Mouse (Mus musculus): Measurements from ENCODE around the gene Nudt4. TPM values are rescaled to one million over a fixed set of nuclear protein-coding genes. Genes with fewer than 3 reads are reported as not detected.

Gene Nudt4
- polyA plus RNA-seq, 1 experiment from 2014 or later = 91.2 TPM

DNA sequence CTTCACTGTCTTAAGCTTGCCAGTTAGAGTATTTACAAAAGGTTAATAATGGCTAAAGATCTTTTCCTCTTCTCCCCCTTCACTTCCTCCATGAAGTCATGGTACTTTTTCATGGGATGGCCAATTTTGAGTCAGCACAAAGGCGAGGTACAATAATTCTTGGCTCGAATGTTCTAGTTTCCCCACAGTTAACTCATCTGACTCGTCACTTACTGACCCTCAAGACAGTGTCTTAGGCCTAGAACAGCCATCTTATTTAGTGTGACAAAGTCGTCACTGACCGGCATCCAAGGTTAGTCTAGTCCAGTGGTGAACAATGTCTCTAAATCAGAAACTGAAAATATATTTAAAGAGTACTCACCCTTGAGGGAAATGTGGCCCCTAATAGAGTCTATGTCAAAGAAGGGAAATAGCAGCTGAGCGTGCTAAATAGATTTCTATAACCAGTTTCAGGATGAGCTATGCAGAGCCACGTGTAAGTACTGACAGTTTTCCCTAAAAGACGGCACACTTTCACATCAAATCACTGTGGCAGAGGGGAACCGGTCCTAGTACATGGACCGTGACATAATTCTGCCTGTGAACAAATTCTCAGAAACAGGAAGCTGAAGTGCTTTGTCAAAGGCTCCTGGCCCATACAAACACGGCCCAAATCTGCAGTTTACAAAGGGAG, 15.7 kb downstream of the Nudt4 start:
- 80% methylated on average over 11 of the region's 11 CpGs for WGBS
- ATAC-seq (ENCODE audit: insufficient read depth) = no peak
- H3K27me3 ChIP-seq (ENCODE audit: insufficient read depth, low read length) = no peaks in the 10 kb centered on the region

GRCm38 (mm10) chr10:95546178-95546577, 17.8 kb downstream of the Nudt4 start:
- no peaks in the 10 kb centered on the region for H3K27me3 ChIP-seq (ENCODE audit: insufficient read depth, low read length)
- TF ChIP-seq CTCF (IDR thresholded peaks at IDR 0.05; ENCODE audit: low read depth) = no peak
- WGBS = 88% methylated on average over 2 of the region's 2 CpGs
- no peaks in the 10 kb centered on the region for H3K9me3 ChIP-seq (ENCODE audit: low read depth, low read length)
- no peak overlapping the region for H3K27ac ChIP-seq (ENCODE audit: low read depth)
- H3K4me3 ChIP-seq (ENCODE audit: low read depth, low read length) = no peak overlapping the region
- no peaks in the 10 kb centered on the region for H3K4me1 ChIP-seq (ENCODE audit: insufficient read depth)
- DNase-seq = no peak
- no peak for ATAC-seq (ENCODE audit: insufficient read depth)
- no peak overlapping the region for H3K9ac ChIP-seq
- H3K36me3 ChIP-seq (ENCODE audit: insufficient read depth) = peaks cover 80% of the 10 kb centered on the region
- no peak overlapping the region for H3K4me2 ChIP-seq

More for the DNA sequence above, 15.7 kb downstream of the Nudt4 start:
- TF ChIP-seq CTCF (IDR thresholded peaks at IDR 0.05; ENCODE audit: low read depth) = no peak
- H3K27ac ChIP-seq (ENCODE audit: low read depth) = no peak overlapping the region
- H3K9me3 ChIP-seq (ENCODE audit: low read depth, low read length) = no peaks in the 10 kb centered on the region
- no peak for DNase-seq
- peaks cover 78% of the 10 kb centered on the region for H3K36me3 ChIP-seq (ENCODE audit: insufficient read depth)
- H3K4me2 ChIP-seq = no peak overlapping the region
- H3K4me3 ChIP-seq (ENCODE audit: low read depth, low read length) = no peak overlapping the region
- H3K9ac ChIP-seq = no peak overlapping the region
- no peaks in the 10 kb centered on the region for H3K4me1 ChIP-seq (ENCODE audit: insufficient read depth)

DNA sequence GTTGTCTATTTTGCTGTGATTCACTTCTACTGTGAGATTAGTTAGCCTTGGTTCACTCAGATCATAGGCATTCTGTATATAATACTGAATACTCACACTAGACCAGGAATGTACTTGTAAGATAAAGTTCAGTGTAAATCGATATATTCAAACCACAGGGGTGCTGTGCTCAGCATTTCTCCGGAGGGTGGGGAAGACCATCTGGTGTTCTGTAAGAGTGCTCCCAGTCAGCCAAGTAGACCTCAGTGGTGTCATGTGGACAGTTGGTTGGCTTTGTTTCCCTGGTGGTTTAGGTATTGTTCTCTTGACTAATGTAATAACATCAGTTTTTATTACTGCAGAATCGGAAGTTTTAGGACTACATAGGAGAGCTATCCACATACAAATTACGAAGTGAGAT, 18.9 kb downstream of the Nudt4 start:
- Histone ChIP-seq H3K9me3 (ENCODE audit: low read depth, low read length) (no peaks in the 10 kb centered on the region), H3K4me1 (ENCODE audit: insufficient read depth) (no peaks in the 10 kb centered on the region), H3K36me3 (ENCODE audit: insufficient read depth) (peaks cover 70% of the 10 kb centered on the region), H3K9ac (no peak overlapping the region), H3K27ac (ENCODE audit: low read depth) (no peak overlapping the region), H3K4me3 (ENCODE audit: low read depth, low read length) (no peak overlapping the region), H3K4me2 (no peak overlapping the region), H3K27me3 (ENCODE audit: insufficient read depth, low read length) (no peaks in the 10 kb centered on the region)
- WGBS = 67% methylated on average over 4 of the region's 4 CpGs
- ATAC-seq (ENCODE audit: insufficient read depth) (no peak), DNase-seq (no peak)
- no peak for TF ChIP-seq CTCF (IDR thresholded peaks at IDR 0.05; ENCODE audit: low read depth)

DNA sequence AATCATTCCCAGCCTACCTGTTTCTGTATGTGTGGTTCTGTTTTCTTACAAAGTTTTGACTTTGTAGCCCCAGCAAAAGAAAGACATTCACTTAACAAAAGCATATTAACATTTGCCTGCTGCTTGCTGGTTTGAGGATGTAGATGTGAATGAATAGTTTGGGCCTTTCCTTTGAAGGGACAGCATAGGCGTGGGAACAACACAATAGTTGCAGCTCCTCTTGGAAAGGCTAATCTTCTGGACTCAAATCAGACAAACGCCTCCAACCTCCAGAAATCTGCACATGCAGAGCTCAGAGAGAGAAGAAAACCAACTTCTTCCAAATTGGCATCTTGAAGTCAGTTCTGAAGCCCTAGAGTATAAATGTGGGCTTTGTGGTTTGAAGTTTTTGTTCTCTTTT, 19.3 kb downstream of the Nudt4 start:
- no peak for ATAC-seq (ENCODE audit: insufficient read depth)
- 90% methylated on average over 2 of the region's 2 CpGs for WGBS
- Histone ChIP-seq H3K9me3 (ENCODE audit: low read depth, low read length) (no peaks in the 10 kb centered on the region), H3K27ac (ENCODE audit: low read depth) (no peak overlapping the region), H3K27me3 (ENCODE audit: insufficient read depth, low read length) (no peaks in the 10 kb centered on the region), H3K4me1 (ENCODE audit: insufficient read depth) (no peaks in the 10 kb centered on the region), H3K36me3 (ENCODE audit: insufficient read depth) (peaks cover 66% of the 10 kb centered on the region), H3K4me3 (ENCODE audit: low read depth, low read length) (no peak overlapping the region), H3K4me2 (no peak overlapping the region), H3K9ac (no peak overlapping the region)
- DNase-seq = no peak
- TF ChIP-seq CTCF (IDR thresholded peaks at IDR 0.05; ENCODE audit: low read depth) = no peak

- H3K27me3 ChIP-seq (ENCODE audit: insufficient read depth, low read length) = no peaks in the 10 kb centered on the region
- H3K27ac ChIP-seq (ENCODE audit: low read depth) = no peak overlapping the region
- ATAC-seq (ENCODE audit: insufficient read depth) (no peak), DNase-seq (no peak)
- no peaks in the 10 kb centered on the region for H3K4me1 ChIP-seq (ENCODE audit: insufficient read depth)
- H3K36me3 ChIP-seq (ENCODE audit: insufficient read depth) = peaks cover 59% of the 10 kb centered on the region
- no peak for TF ChIP-seq CTCF (IDR thresholded peaks at IDR 0.05; ENCODE audit: low read depth)
- H3K4me2 ChIP-seq = no peak overlapping the region
- H3K9me3 ChIP-seq (ENCODE audit: low read depth, low read length) = no peaks in the 10 kb centered on the region
- no peak overlapping the region for H3K9ac ChIP-seq
- no peak overlapping the region for H3K4me3 ChIP-seq (ENCODE audit: low read depth, low read length)
Observed at GRCm38 (mm10) chr10:95544004-95544403, 19.9 kb downstream of the Nudt4 start.

GRCm38 (mm10) chr10:95543377-95543776, 20.6 kb downstream of the Nudt4 start:
- no peak overlapping the region for H3K4me2 ChIP-seq
- no peaks in the 10 kb centered on the region for H3K9me3 ChIP-seq (ENCODE audit: low read depth, low read length)
- ATAC-seq (ENCODE audit: insufficient read depth) (no peak), DNase-seq (no peak)
- H3K9ac ChIP-seq = no peak overlapping the region
- 81% methylated on average over 2 of the region's 2 CpGs for WGBS
- H3K4me3 ChIP-seq (ENCODE audit: low read depth, low read length) = no peak overlapping the region
- TF ChIP-seq CTCF (IDR thresholded peaks at IDR 0.05; ENCODE audit: low read depth) = no peak
- no peaks in the 10 kb centered on the region for H3K27me3 ChIP-seq (ENCODE audit: insufficient read depth, low read length)
- peaks cover 55% of the 10 kb centered on the region for H3K36me3 ChIP-seq (ENCODE audit: insufficient read depth)
- H3K4me1 ChIP-seq (ENCODE audit: insufficient read depth) = no peaks in the 10 kb centered on the region
- H3K27ac ChIP-seq (ENCODE audit: low read depth) = no peak overlapping the region

DNA sequence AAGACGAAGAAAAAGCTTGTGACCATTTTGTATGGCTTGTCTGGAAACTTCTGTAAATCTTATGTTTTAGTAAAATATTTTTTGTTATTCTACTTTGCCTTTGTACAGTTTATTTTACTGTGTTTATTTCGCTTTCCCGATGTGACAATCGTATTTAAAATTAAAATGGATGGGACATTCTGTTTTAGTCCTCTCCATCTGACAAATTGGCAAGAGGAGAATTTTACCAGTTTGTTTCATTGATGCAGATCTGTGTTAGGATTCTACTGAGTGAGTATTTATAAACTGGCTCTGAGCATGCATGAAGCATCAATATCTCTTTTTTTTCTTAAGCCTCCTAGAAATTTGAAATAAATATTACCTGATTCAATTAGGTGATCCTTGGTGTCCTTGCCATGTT, 21.0 kb downstream of the Nudt4 start:
- Histone ChIP-seq H3K27ac (ENCODE audit: low read depth) (no peak overlapping the region), H3K4me3 (ENCODE audit: low read depth, low read length) (no peak overlapping the region), H3K9me3 (ENCODE audit: low read depth, low read length) (no peaks in the 10 kb centered on the region), H3K36me3 (ENCODE audit: insufficient read depth) (peaks cover 51% of the 10 kb centered on the region), H3K4me1 (ENCODE audit: insufficient read depth) (no peaks in the 10 kb centered on the region), H3K4me2 (no peak overlapping the region), H3K27me3 (ENCODE audit: insufficient read depth, low read length) (no peaks in the 10 kb centered on the region), H3K9ac (no peak overlapping the region)
- ATAC-seq (ENCODE audit: insufficient read depth) (no peak), DNase-seq (no peak)
- 82% methylated on average over 4 of the region's 4 CpGs for WGBS
- TF ChIP-seq CTCF (IDR thresholded peaks at IDR 0.05; ENCODE audit: low read depth) = no peak
